Mouse (Mus musculus): ENCODE data around the gene Tmem209. TPM values are rescaled to one million over a fixed set of nuclear protein-coding genes. Genes with fewer than 3 reads are reported as not detected.

Gene Tmem209
- polyA plus RNA-seq, 2 experiments from 2014 or later = 48.4 to 59.2 TPM

- no peak for ATAC-seq
Measured at GRCm38 (mm10) chr6:30461755-30462344, 47.7 kb downstream of the Tmem209 start.

- ATAC-seq = no peak
Measured at GRCm38 (mm10) chr6:30460750-30461446, 48.7 kb downstream of the Tmem209 start.

- ATAC-seq = peak; percentile 77
Measured at GRCm38 (mm10) chr6:30459811-30460749, 49.5 kb downstream of the Tmem209 start.

GRCm38 (mm10) chr6:30459056-30459747 is 50.4 kb downstream of the Tmem209 start:
- no peak for ATAC-seq

GRCm38 (mm10) chr6:30458626-30459025 is 51.0 kb downstream of the Tmem209 start:
- no peak for ATAC-seq

DNA sequence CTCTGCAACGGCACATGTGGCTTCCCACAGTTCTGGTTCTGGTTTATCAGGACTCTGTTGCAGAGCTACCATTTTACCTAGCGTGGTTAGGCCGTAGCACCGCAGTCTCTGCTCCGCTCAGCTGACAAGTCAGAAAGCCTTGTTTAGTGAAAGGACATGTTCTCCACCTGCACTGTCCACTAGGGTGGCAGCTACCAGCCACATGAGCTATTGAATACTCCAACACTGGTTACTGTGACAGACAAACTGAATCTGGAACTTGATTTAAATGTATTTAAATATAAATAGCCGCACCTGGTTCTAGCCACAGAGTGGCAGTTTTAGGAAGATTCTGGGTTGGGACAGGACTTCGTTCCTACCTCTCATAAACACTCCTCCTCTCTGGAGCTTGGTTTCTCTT is 52.6 kb downstream of the Tmem209 start:
- no peak for ATAC-seq

DNA sequence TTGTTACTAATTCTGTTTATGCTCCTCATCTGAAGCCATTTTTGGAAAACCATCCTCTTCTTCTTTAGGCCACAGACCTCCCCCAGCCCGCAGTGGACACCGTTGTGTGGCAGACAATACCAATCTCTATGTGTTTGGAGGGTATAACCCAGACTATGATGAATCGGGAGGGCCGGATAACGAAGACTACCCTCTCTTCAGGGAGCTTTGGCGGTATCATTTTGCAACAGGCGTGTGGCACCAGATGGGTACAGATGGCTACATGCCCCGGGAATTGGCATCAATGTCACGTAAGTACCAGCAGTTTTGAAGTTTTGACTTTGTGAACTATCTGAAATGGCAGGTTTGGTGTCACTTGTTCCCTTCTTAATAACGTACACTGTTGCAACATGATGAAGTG is 70.0 kb downstream of the Tmem209 start:
- no peak for ATAC-seq

GRCm38 (mm10) chr6:30437054-30437453 is 72.5 kb downstream of the Tmem209 start:
- no peak for ATAC-seq

- no peak for ATAC-seq
Measured at GRCm38 (mm10) chr6:30436476-30436875, 73.1 kb downstream of the Tmem209 start.

- ATAC-seq = no peak
Measured at GRCm38 (mm10) chr6:30432461-30433192, 77.0 kb downstream of the Tmem209 start.

Other genes with a start within 250 kb of the Tmem209 start
- gene Ube2h, start 205.2 kb downstream of the Tmem209 start, polyA plus RNA-seq (2017; shearing (Covaris generic)) = 100 to 1,000 TPM; 117 to 152 TPM
- gene Zc3hc1, start 118.8 kb downstream of the Tmem209 start, polyA plus RNA-seq (2017; shearing (Covaris generic)) = 10 to 100 TPM; 44.5 to 48.8 TPM
- gene Klhdc10, start 107.9 kb downstream of the Tmem209 start, polyA plus RNA-seq (2017; shearing (Covaris generic)) = 1 to 10 TPM; 2.1 to 2.5 TPM
- gene Ssmem1, start 66 bp upstream of the Tmem209 start, polyA plus RNA-seq (2017; shearing (Covaris generic)) = not detected
- under 1 TPM in 1 of 2 experiments, not detected in 1; 0.34 TPM for gene Cpa2, start 31.8 kb upstream of the Tmem209 start, polyA plus RNA-seq (2017; shearing (Covaris generic))
- gene Cpa4, start 58.6 kb upstream of the Tmem209 start, polyA plus RNA-seq (2017; shearing (Covaris generic)) = under 1 TPM in 1 of 2 experiments, not detected in 1; 0.16 TPM
- gene Cpa5, start 101.2 kb upstream of the Tmem209 start, polyA plus RNA-seq (2017; shearing (Covaris generic)) = not detected
- not detected for gene Cpa1, start 129.4 kb upstream of the Tmem209 start, polyA plus RNA-seq (2017; shearing (Covaris generic))
- 1 to 10 TPM; 7.4 to 7.7 TPM for gene Cep41, start 184.0 kb upstream of the Tmem209 start, polyA plus RNA-seq (2017; shearing (Covaris generic))
- under 1 TPM; 0.37 to 0.85 TPM for gene Mest, start 213.8 kb upstream of the Tmem209 start, polyA plus RNA-seq (2017; shearing (Covaris generic))